Mouse (Mus musculus): ENCODE measurements around the gene Mycl. TPM values are rescaled to one million over a fixed set of nuclear protein-coding genes. Genes with fewer than 3 reads are reported as not detected.
A peak's percentile ranks its signal among the peaks of the same experiment; 100 is the strongest.

Gene Mycl
- polyA plus RNA-seq, 1 experiment from 2014 or later: 101 TPM

GRCm38 (mm10) chr4:122974976-122975520 lies 20.4 kb upstream of the Mycl start:
- no peak for DNase-seq (ENCODE audit: low spot score)
- Histone ChIP-seq H3K9me3 (ENCODE audit: control insufficient read depth, low read length) (no peaks in the 10 kb centered on the region), H3K9ac (ENCODE audit: low read length) (no peak overlapping the region), H3K36me3 (ENCODE audit: control insufficient read depth, insufficient read depth, low read length) (no peaks in the 10 kb centered on the region), H3K4me2 (ENCODE audit: low read depth) (no peak overlapping the region), H3K4me3 (ENCODE audit: low read depth, low read length) (no peak overlapping the region), H3K27ac (ENCODE audit: low read depth, low read length) (no peak overlapping the region), H3K4me1 (ENCODE audit: control insufficient read depth, insufficient read depth, low read length) (no peaks in the 10 kb centered on the region), H3K27me3 (ENCODE audit: control insufficient read depth, insufficient read depth, low read length) (no peaks in the 10 kb centered on the region)
- 91% methylated on average over 5 of the region's 5 CpGs for WGBS
- ATAC-seq (ENCODE audit: insufficient read depth, low FRiP score, low TSS enrichment): no peak

GRCm38 (mm10) chr4:122976885-122977284 lies 18.6 kb upstream of the Mycl start:
- no peak overlapping the region for H3K27ac ChIP-seq (ENCODE audit: low read depth, low read length)
- H3K4me3 ChIP-seq (ENCODE audit: low read depth, low read length): no peak overlapping the region
- H3K36me3 ChIP-seq (ENCODE audit: control insufficient read depth, insufficient read depth, low read length): no peaks in the 10 kb centered on the region
- H3K9me3 ChIP-seq (ENCODE audit: control insufficient read depth, low read length): no peaks in the 10 kb centered on the region
- no peak overlapping the region for H3K9ac ChIP-seq (ENCODE audit: low read length)
- no peak overlapping the region for H3K4me2 ChIP-seq (ENCODE audit: low read depth)
- H3K4me1 ChIP-seq (ENCODE audit: control insufficient read depth, insufficient read depth, low read length): no peaks in the 10 kb centered on the region; the same call in 1 of the 2 replicates
- 80% methylated on average over 4 of the region's 4 CpGs for WGBS
- no peak for DNase-seq (ENCODE audit: low spot score)
- H3K27me3 ChIP-seq (ENCODE audit: control insufficient read depth, insufficient read depth, low read length): no peaks in the 10 kb centered on the region
- no peak for ATAC-seq (ENCODE audit: insufficient read depth, low FRiP score, low TSS enrichment)

- H3K4me1 ChIP-seq (ENCODE audit: control insufficient read depth, insufficient read depth, low read length): peaks cover 3% of the 10 kb centered on the region; the same call in 1 of the 2 replicates
- DNase-seq (ENCODE audit: low spot score) (no peak), ATAC-seq (ENCODE audit: insufficient read depth, low FRiP score, low TSS enrichment) (no peak)
- H3K9me3 ChIP-seq (ENCODE audit: control insufficient read depth, low read length): no peaks in the 10 kb centered on the region
- H3K36me3 ChIP-seq (ENCODE audit: control insufficient read depth, insufficient read depth, low read length): no peaks in the 10 kb centered on the region
- H3K27me3 ChIP-seq (ENCODE audit: control insufficient read depth, insufficient read depth, low read length): peaks cover 4% of the 10 kb centered on the region; the same call in 1 of the 2 replicates
- no peak overlapping the region for H3K9ac ChIP-seq (ENCODE audit: low read length)
- 68% methylated on average over 2 of the region's 2 CpGs for WGBS
- H3K27ac ChIP-seq (ENCODE audit: low read depth, low read length): no peak overlapping the region
- no peak overlapping the region for H3K4me3 ChIP-seq (ENCODE audit: low read depth, low read length)
- no peak overlapping the region for H3K4me2 ChIP-seq (ENCODE audit: low read depth)
Observed at GRCm38 (mm10) chr4:122978850-122979249, 16.6 kb upstream of the Mycl start.

- Histone ChIP-seq H3K9ac (ENCODE audit: low read length) (no peak overlapping the region), H3K9me3 (ENCODE audit: control insufficient read depth, low read length) (no peaks in the 10 kb centered on the region), H3K36me3 (ENCODE audit: control insufficient read depth, insufficient read depth, low read length) (no peaks in the 10 kb centered on the region), H3K4me3 (ENCODE audit: low read depth, low read length) (no peak overlapping the region), H3K27me3 (ENCODE audit: control insufficient read depth, insufficient read depth, low read length) (peaks cover 5% of the 10 kb centered on the region; the same call in 1 of the 2 replicates), H3K4me2 (ENCODE audit: low read depth) (no peak overlapping the region), H3K27ac (ENCODE audit: low read depth, low read length) (no peak overlapping the region), H3K4me1 (ENCODE audit: control insufficient read depth, insufficient read depth, low read length) (peaks cover 3% of the 10 kb centered on the region; the same call in 1 of the 2 replicates)
- 82% methylated on average over 3 of the region's 3 CpGs for WGBS
- ATAC-seq (ENCODE audit: insufficient read depth, low FRiP score, low TSS enrichment) (no peak), DNase-seq (ENCODE audit: low spot score) (no peak)
Observed at GRCm38 (mm10) chr4:122979826-122980225, 15.6 kb upstream of the Mycl start.

- no peak overlapping the region for H3K9ac ChIP-seq (ENCODE audit: low read length)
- H3K9me3 ChIP-seq (ENCODE audit: control insufficient read depth, low read length): no peaks in the 10 kb centered on the region
- H3K4me2 ChIP-seq (ENCODE audit: low read depth): no peak overlapping the region
- 87% methylated on average over 2 of the region's 2 CpGs for WGBS
- DNase-seq (ENCODE audit: low spot score): no peak
- H3K27ac ChIP-seq (ENCODE audit: low read depth, low read length): no peak overlapping the region
- peaks cover 5% of the 10 kb centered on the region; the same call in 1 of the 2 replicates for H3K27me3 ChIP-seq (ENCODE audit: control insufficient read depth, insufficient read depth, low read length)
- ATAC-seq (ENCODE audit: insufficient read depth, low FRiP score, low TSS enrichment): no peak
- H3K4me1 ChIP-seq (ENCODE audit: control insufficient read depth, insufficient read depth, low read length): peaks cover 3% of the 10 kb centered on the region; the same call in 1 of the 2 replicates
- H3K4me3 ChIP-seq (ENCODE audit: low read depth, low read length): no peak overlapping the region
- H3K36me3 ChIP-seq (ENCODE audit: control insufficient read depth, insufficient read depth, low read length): no peaks in the 10 kb centered on the region
Observed at GRCm38 (mm10) chr4:122980684-122981083, 14.8 kb upstream of the Mycl start.

GRCm38 (mm10) chr4:122981238-122981637 lies 14.2 kb upstream of the Mycl start:
- Histone ChIP-seq H3K4me3 (ENCODE audit: low read depth, low read length) (no peak overlapping the region), H3K4me1 (ENCODE audit: control insufficient read depth, insufficient read depth, low read length) (peaks cover 3% of the 10 kb centered on the region; the same call in 1 of the 2 replicates), H3K9ac (ENCODE audit: low read length) (no peak overlapping the region), H3K27me3 (ENCODE audit: control insufficient read depth, insufficient read depth, low read length) (peaks cover 5% of the 10 kb centered on the region; the same call in 1 of the 2 replicates), H3K4me2 (ENCODE audit: low read depth) (no peak overlapping the region), H3K9me3 (ENCODE audit: control insufficient read depth, low read length) (no peaks in the 10 kb centered on the region), H3K27ac (ENCODE audit: low read depth, low read length) (no peak overlapping the region), H3K36me3 (ENCODE audit: control insufficient read depth, insufficient read depth, low read length) (no peaks in the 10 kb centered on the region)
- DNase-seq (ENCODE audit: low spot score): no peak
- no peak for ATAC-seq (ENCODE audit: insufficient read depth, low FRiP score, low TSS enrichment)
- WGBS: 86% methylated on average over 7 of the region's 7 CpGs

- no peak overlapping the region for H3K4me3 ChIP-seq (ENCODE audit: low read depth, low read length)
- no peaks in the 10 kb centered on the region for H3K36me3 ChIP-seq (ENCODE audit: control insufficient read depth, insufficient read depth, low read length)
- 26% methylated on average over 3 of the region's 3 CpGs for WGBS
- no peak overlapping the region for H3K4me2 ChIP-seq (ENCODE audit: low read depth)
- DNase-seq (ENCODE audit: low spot score) (peak; percentile 29), ATAC-seq (ENCODE audit: insufficient read depth, low FRiP score, low TSS enrichment) (no peak)
- H3K9me3 ChIP-seq (ENCODE audit: control insufficient read depth, low read length): no peaks in the 10 kb centered on the region
- H3K9ac ChIP-seq (ENCODE audit: low read length): no peak overlapping the region
- H3K27ac ChIP-seq (ENCODE audit: low read depth, low read length): no peak overlapping the region
- H3K27me3 ChIP-seq (ENCODE audit: control insufficient read depth, insufficient read depth, low read length): peaks cover 5% of the 10 kb centered on the region; the same call in 1 of the 2 replicates
- peaks cover 3% of the 10 kb centered on the region; the same call in 1 of the 2 replicates for H3K4me1 ChIP-seq (ENCODE audit: control insufficient read depth, insufficient read depth, low read length)
Observed at GRCm38 (mm10) chr4:122981930-122982329, 13.5 kb upstream of the Mycl start.

GRCm38 (mm10) chr4:122982537-122982936 lies 12.9 kb upstream of the Mycl start:
- H3K4me3 ChIP-seq (ENCODE audit: low read depth, low read length): no peak overlapping the region
- no peak overlapping the region for H3K9ac ChIP-seq (ENCODE audit: low read length)
- ATAC-seq (ENCODE audit: insufficient read depth, low FRiP score, low TSS enrichment) (no peak), DNase-seq (ENCODE audit: low spot score) (no peak)
- peaks cover 5% of the 10 kb centered on the region; the same call in 1 of the 2 replicates for H3K27me3 ChIP-seq (ENCODE audit: control insufficient read depth, insufficient read depth, low read length)
- H3K4me1 ChIP-seq (ENCODE audit: control insufficient read depth, insufficient read depth, low read length): peaks cover 3% of the 10 kb centered on the region; the same call in 1 of the 2 replicates
- H3K36me3 ChIP-seq (ENCODE audit: control insufficient read depth, insufficient read depth, low read length): no peaks in the 10 kb centered on the region
- H3K9me3 ChIP-seq (ENCODE audit: control insufficient read depth, low read length): no peaks in the 10 kb centered on the region
- H3K4me2 ChIP-seq (ENCODE audit: low read depth): no peak overlapping the region
- no peak overlapping the region for H3K27ac ChIP-seq (ENCODE audit: low read depth, low read length)
- whole genome bisulfite sequencing: 77% methylated on average over 3 of the region's 3 CpGs
